Mouse (Mus musculus) telencephalon, adult 2 months (tissue): Measurements from ENCODE around the gene Ap1s1.

Source experiments
- DNase-seq: peaks from one replicate; pipeline ENCODE4 v3.0.0-alpha.2; 2011; ENCODE audit warnings: low read depth, low spot score

Gene Ap1s1

DNA sequence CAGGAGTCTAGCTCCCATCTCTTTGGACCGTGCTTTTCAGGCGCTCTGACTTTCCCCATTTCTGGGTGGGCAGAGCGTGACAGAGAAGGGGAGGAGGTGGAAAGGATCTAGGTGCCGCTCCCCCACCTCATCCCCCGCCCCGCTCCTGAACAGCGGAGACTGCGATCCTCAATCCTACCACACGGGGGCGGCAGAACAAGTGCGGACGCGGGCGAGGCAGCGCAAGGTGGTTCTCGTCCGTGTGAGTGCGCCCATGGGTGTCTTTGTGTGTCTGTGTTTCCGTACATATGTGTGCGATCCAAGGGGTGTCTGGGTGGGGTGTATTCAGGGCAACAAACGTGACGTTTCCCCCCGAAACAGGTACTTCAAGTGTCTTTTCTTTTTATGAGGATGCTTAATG is 20.8 kb downstream of the Ap1s1 start:
- no peak for DNase-seq

GRCm38 (mm10) chr5:137024318-137024717 is 21.6 kb downstream of the Ap1s1 start:
- no peak for DNase-seq

- no peak for DNase-seq
Observed at GRCm38 (mm10) chr5:137015913-137016312, 30.0 kb downstream of the Ap1s1 start.

DNA sequence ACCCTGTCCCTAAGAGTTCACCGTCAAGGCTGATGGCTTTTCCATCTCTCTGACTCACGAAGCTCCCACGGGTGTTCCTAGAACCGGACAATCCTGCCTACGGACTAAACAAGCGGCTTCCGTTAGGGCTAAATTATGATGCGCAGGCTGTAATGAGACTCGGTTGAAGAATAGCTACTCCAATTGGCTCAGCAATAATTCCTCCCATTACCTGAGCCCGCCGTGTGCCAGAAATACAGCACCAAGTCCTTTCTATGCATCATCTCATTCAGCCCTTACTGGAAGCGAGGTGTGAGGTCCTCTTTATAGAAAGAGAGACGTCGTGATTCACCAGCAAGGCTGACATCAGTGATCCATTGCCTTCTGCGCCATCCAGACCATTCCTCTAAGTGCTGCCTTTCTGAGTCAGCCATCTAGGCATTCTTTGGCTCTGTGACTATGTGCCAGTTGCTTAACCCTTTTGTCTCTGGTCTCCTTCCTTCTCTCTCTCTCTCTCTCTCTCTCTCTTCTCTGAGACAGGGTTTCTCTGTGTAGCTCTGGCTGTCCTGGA is 33.5 kb downstream of the Ap1s1 start:
- DNase-seq: no peak

DNA sequence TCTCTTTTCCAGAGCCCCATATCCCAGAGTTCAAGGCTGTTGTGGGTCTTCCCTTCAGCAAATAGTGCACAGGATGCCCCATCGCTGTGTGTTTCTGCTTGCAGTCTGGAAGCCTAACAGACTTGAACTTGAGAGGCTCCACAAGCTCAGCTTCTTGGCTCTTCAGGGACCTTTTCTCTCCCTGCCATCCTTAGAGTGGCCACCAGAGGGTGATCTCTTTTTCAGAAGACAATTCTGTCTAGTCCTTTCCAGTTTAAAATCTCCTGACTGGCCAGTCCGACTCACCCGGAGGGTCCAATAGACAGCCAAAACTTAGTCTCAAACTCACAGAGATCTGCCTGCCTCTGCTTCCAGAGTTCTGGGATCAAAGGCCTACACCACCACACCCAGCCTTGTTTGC is 35.9 kb downstream of the Ap1s1 start:
- no peak for DNase-seq

DNA sequence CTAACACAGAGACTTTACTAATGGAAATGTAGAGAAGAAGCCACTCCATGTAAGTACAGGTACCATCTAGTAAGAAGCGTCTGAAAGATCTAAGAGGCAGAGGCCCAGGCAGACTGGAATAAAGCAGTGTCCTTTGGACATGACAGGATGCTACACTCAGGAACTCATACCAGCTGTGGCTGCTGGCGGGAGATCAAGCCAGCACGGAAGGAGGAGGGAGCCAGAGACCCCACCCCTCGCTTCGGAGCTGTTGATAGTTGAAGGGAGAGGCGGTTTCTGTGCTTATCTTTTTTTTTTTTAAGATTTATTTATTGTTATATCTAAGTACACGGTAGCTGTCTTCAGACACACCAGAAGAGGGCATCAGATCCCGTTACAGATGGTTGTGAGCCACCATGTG is 38.7 kb downstream of the Ap1s1 start:
- no peak for DNase-seq

DNA sequence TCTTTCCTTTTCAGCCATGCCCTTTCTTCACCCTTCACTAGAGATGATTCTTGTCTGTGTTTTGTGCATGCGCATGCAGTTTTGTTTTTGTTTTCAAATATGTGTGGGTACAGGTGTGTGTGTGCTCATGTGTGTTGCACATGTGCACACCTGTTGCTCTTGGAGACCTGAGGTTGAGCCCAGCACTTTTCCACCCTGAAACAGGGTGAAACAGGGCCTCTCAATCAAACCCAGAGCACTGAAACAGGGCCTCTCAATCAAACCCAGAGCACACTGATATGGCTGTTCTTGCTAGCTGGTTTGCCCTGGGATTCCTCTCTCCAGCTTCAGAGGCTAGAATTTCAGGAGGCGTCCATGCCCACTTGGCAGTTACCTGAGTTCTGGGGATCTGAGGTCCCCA is 45.3 kb downstream of the Ap1s1 start:
- DNase-seq: no peak

DNA sequence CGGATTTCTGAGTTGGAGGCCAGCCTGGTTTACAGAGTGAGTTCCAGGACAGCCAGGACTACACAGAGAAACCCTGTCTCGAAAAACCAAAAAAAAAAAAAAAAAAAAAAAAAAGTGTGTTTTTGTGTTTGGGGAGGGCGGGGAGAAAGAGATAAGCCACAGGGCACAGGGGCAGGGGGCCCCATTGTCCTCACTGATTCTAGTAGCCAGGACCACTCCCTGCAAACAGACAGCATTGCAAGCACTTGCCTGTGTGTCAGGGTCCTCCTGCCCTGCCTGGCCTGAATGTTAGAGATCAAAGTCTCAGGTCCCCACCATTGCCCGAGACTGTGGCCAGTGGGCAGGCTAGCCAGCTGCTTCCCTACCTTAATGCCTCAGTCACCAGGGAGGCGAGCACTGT is 46.5 kb downstream of the Ap1s1 start:
- DNase-seq: no peak

GRCm38 (mm10) chr5:136989801-136990200 is 56.1 kb downstream of the Ap1s1 start:
- no peak for DNase-seq

- DNase-seq: no peak
Observed at GRCm38 (mm10) chr5:136988420-136988819, 57.5 kb downstream of the Ap1s1 start.

- no peak for DNase-seq
Observed at GRCm38 (mm10) chr5:136987934-136988271, 58.0 kb downstream of the Ap1s1 start, which contains the start of gene Znhit1. TSS of gene Znhit1 (minus strand) at chr5:136988021.

DNA sequence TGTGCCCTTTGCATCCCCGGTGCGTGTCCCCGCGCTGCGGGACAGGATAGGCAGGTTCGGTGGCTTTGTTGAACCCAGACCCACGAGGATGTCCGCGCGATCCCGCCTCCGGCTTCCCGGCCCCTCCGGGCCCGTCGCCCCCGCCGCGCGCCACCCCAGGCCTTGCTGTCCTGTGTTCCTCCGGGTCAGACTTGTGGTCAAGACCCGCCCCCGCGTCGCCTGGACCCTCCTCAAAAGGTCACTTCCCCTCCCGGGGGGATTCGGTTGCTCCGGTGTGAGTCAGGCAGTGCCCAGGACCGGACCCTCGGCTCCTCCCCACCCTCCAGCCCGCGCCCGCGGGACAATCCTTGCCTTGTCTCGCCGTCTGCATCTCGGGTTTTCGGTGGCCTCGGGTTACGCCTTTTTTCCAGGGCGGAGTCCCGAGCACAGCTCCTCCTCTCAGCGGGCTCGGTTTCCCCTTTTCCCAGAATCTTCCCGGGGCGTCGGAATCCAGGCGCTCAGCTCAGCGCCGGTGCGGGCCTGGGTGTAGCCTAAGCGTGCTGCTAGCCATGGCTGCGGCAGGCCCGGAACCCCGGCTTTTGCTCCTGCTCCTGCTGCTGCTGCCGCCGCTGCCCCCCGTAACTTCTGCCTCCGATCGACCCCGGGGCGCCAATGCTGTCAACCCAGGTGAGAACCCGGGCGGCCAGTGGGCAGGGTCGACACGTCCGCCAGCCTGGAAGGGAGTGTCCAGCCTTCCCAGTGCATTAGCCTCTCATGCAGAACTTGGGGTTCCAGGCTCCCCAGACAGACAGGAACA is 58.6 kb downstream of the Ap1s1 start:
- peak; percentile 50 for DNase-seq

DNA sequence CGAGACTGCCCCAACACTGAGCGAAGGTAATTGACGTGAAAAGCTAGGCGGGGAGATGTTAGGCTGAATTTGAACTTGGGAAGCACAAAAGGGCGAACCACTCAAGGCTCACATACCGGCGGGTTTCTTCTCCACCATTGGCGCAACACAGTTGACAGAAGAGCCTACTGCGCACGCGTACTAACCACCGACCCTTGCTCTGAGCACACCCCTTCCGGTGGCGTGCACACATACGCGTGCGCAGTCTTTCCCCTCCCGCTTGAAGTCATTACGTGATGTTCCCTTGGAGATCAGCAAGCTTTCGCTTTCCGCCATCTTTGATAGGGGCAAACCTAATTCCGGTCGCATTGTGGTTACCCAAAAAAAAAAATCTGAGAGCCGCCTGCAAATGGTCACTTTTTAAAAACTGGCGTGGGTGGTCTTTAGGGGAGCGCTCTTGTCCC is 59.2 kb downstream of the Ap1s1 start, which contains the start of gene Plod3:
Plod3 (plus strand) TSS at position 325 of the 443 bp plus-strand sequence.
- DNase-seq: peak; percentile 99
